Mouse (Mus musculus) heart, embryonic 10.5 days (tissue): ENCODE results near the gene Robo4. TPM values are rescaled to one million over a fixed set of nuclear protein-coding genes. Genes with fewer than 3 reads are reported as not detected.

Experiments used
- DNase-seq: peaks from one replicate; pipeline ENCODE4 v3.0.0-alpha.2; 2017; ENCODE audit warnings: low spot score
- H3K27ac ChIP-seq: fragments of 300-500 bp; sonication (generic); 2 replicates; pipeline ENCODE4 v1.5.1; 2016; ENCODE audit warnings: mild to moderate bottlenecking
- H3K27me3 ChIP-seq: fragments of 300-500 bp; sonication (generic); 2 replicates; pipeline ENCODE4 v1.6.1; 2016; ENCODE audit warnings: mild to moderate bottlenecking; ENCODE audit not compliant: poor library complexity, insufficient read depth, severe bottlenecking
- H3K36me3 ChIP-seq: fragments of 300-500 bp; sonication (generic); 2 replicates; pipeline ENCODE4 v1.6.1; 2016; ENCODE audit warnings: mild to moderate bottlenecking, moderate library complexity
- H3K4me1 ChIP-seq: fragments of 300-500 bp; sonication (generic); 2 replicates; pipeline ENCODE4 v1.6.1; 2016; ENCODE audit warnings: mild to moderate bottlenecking
- H3K4me3 ChIP-seq: fragments of 300-500 bp; sonication (generic); 2 replicates; pipeline ENCODE4 v1.5.1; 2016; ENCODE audit warnings: mild to moderate bottlenecking, moderate library complexity
- H3K9me3 ChIP-seq: fragments of 300-500 bp; sonication (generic); 2 replicates; pipeline ENCODE4 v1.6.1; 2016; ENCODE audit warnings: mild to moderate bottlenecking, moderate library complexity
- WGBS: fragments of 180-500 bp; shearing (Covaris S2); methylation state at CpG from one replicate; pipeline ENCODE4 v1.1.7; 2016; 5-methylcytosine and 5-hydroxymethylcytosine counted together
- polyA plus RNA-seq: library from polyadenylated mRNA; unstranded; fragments of >200 nt; fragmentation: Nextera tagmentation; extraction: Ambion mirVana; gene quantifications from 2 replicates; pipeline ENCODE4 v1.2.1, GENCODE M21; 2016

Robo4 gene
- polyA plus RNA-seq, 1 experiment from 2014 or later, result 4.0 TPM

GRCm38 (mm10) chr9:37435616-37436015, 33.9 kb downstream of the Robo4 start:
- H3K9me3 ChIP-seq, result no peaks in the 10 kb centered on the region
- WGBS, result 5% methylated on average over 4 of the region's 4 CpGs

GRCm38 (mm10) chr9:37437772-37438735, 36.4 kb downstream of the Robo4 start:
- 26% methylated on average over 3 of the region's 3 CpGs for WGBS
- Histone ChIP-seq H3K27me3 (peaks cover 41% of the 10 kb centered on the region), H3K36me3 (no peaks in the 10 kb centered on the region)

More at GRCm38 (mm10) chr9:37435616-37436015, 33.9 kb downstream of the Robo4 start:
- no peak for DNase-seq
- H3K27me3 ChIP-seq, result peaks cover 66% of the 10 kb centered on the region
- no peaks in the 10 kb centered on the region for H3K36me3 ChIP-seq
- H3K4me3 ChIP-seq, result no peak overlapping the region
- H3K4me1 ChIP-seq, result peaks cover 27% of the 10 kb centered on the region
- H3K27ac ChIP-seq, result no peak overlapping the region

GRCm38 (mm10) chr9:37452401-37452800, 50.7 kb downstream of the Robo4 start:
- H3K27me3 ChIP-seq, result peaks cover 76% of the 10 kb centered on the region
- H3K36me3 ChIP-seq, result no peaks in the 10 kb centered on the region
- H3K4me1 ChIP-seq, result peaks cover 9% of the 10 kb centered on the region; the same call in 1 of the 2 replicates
- no peak overlapping the region for H3K4me3 ChIP-seq
- H3K27ac ChIP-seq, result no peak overlapping the region
- 2% methylated on average over 5 of the region's 5 CpGs for whole genome bisulfite sequencing
- no peak for DNase-seq
- no peaks in the 10 kb centered on the region for H3K9me3 ChIP-seq

More at GRCm38 (mm10) chr9:37437772-37438735, 36.4 kb downstream of the Robo4 start:
- Histone ChIP-seq H3K27ac (no peak overlapping the region), H3K4me3 (no peak overlapping the region), H3K9me3 (no peaks in the 10 kb centered on the region), H3K4me1 (peaks cover 13% of the 10 kb centered on the region)
- no peak for DNase-seq

- no peak overlapping the region for H3K27ac ChIP-seq
- H3K27me3 ChIP-seq, result peaks cover 85% of the 10 kb centered on the region
- no peaks in the 10 kb centered on the region for H3K36me3 ChIP-seq
- no peak overlapping the region for H3K4me3 ChIP-seq
- peaks cover 9% of the 10 kb centered on the region; the same call in 1 of the 2 replicates for H3K4me1 ChIP-seq
- no peak for DNase-seq
- no peaks in the 10 kb centered on the region for H3K9me3 ChIP-seq
- 46% methylated on average over 4 of the region's 4 CpGs for WGBS
Observed at GRCm38 (mm10) chr9:37453328-37453727, 51.6 kb downstream of the Robo4 start.

GRCm38 (mm10) chr9:37454011-37454492, 52.4 kb downstream of the Robo4 start:
- DNase-seq, result no peak
- Histone ChIP-seq H3K36me3 (no peaks in the 10 kb centered on the region), H3K27me3 (peaks cover 92% of the 10 kb centered on the region), H3K9me3 (no peaks in the 10 kb centered on the region), H3K4me1 (peaks cover 9% of the 10 kb centered on the region; the same call in 1 of the 2 replicates), H3K4me3 (no peak overlapping the region), H3K27ac (no peak overlapping the region)
- WGBS, result 11% methylated on average over 6 of the region's 6 CpGs

- H3K4me3 ChIP-seq, result no peak overlapping the region
- DNase-seq, result no peak
- H3K9me3 ChIP-seq, result no peaks in the 10 kb centered on the region
- no peaks in the 10 kb centered on the region for H3K36me3 ChIP-seq
- 12% methylated on average over 3 of the region's 3 CpGs for WGBS
- peaks cover 100% of the 10 kb centered on the region for H3K27me3 ChIP-seq
- no peak overlapping the region for H3K27ac ChIP-seq
- H3K4me1 ChIP-seq, result peaks cover 13% of the 10 kb centered on the region
Observed at GRCm38 (mm10) chr9:37454991-37455390, 53.3 kb downstream of the Robo4 start.

GRCm38 (mm10) chr9:37455868-37456267, 54.2 kb downstream of the Robo4 start:
- no peak for DNase-seq
- H3K4me1 ChIP-seq, result peaks cover 21% of the 10 kb centered on the region
- no peak overlapping the region for H3K4me3 ChIP-seq
- WGBS, result 2% methylated on average over 8 of the region's 8 CpGs
- no peaks in the 10 kb centered on the region for H3K9me3 ChIP-seq
- no peak overlapping the region for H3K27ac ChIP-seq
- H3K36me3 ChIP-seq, result no peaks in the 10 kb centered on the region
- H3K27me3 ChIP-seq, result peaks cover 100% of the 10 kb centered on the region

- no peaks in the 10 kb centered on the region for H3K9me3 ChIP-seq
- no peaks in the 10 kb centered on the region for H3K36me3 ChIP-seq
- H3K27me3 ChIP-seq, result peaks cover 100% of the 10 kb centered on the region
- H3K4me3 ChIP-seq, result peak overlapping the region; percentile 56
- no peak overlapping the region for H3K27ac ChIP-seq
- under 1% methylated on average over 20 of the region's 20 CpGs for WGBS
- no peak for DNase-seq
- peaks cover 21% of the 10 kb centered on the region for H3K4me1 ChIP-seq
Observed at GRCm38 (mm10) chr9:37456481-37456910, 54.8 kb downstream of the Robo4 start.

GRCm38 (mm10) chr9:37457151-37457550, 55.5 kb downstream of the Robo4 start:
- H3K4me3 ChIP-seq, result peak overlapping the region; percentile 56
- H3K4me1 ChIP-seq, result peaks cover 21% of the 10 kb centered on the region
- H3K36me3 ChIP-seq, result no peaks in the 10 kb centered on the region
- DNase-seq, result no peak
- no peak overlapping the region for H3K27ac ChIP-seq
- H3K9me3 ChIP-seq, result no peaks in the 10 kb centered on the region
- 49% methylated on average over 1 of the region's 1 CpGs for WGBS
- H3K27me3 ChIP-seq, result peaks cover 100% of the 10 kb centered on the region

- DNase-seq, result no peak
Observed at GRCm38 (mm10) chr9:37459665-37460042, 58.0 kb downstream of the Robo4 start.

GRCm38 (mm10) chr9:37460043-37460960, 58.6 kb downstream of the Robo4 start:
- Histone ChIP-seq H3K27ac (no peak overlapping the region), H3K4me1 (peaks cover 21% of the 10 kb centered on the region), H3K27me3 (peaks cover 85% of the 10 kb centered on the region), H3K36me3 (no peaks in the 10 kb centered on the region), H3K9me3 (no peaks in the 10 kb centered on the region), H3K4me3 (peak overlapping the region; percentile 67)
- no peak for DNase-seq
- 0% methylated on average over 81 of the region's 81 CpGs for WGBS

More at GRCm38 (mm10) chr9:37459665-37460042, 58.0 kb downstream of the Robo4 start:
- Histone ChIP-seq H3K36me3 (no peaks in the 10 kb centered on the region), H3K27me3 (peaks cover 91% of the 10 kb centered on the region), H3K4me1 (peaks cover 21% of the 10 kb centered on the region), H3K4me3 (peak overlapping the region; percentile 67), H3K27ac (no peak overlapping the region), H3K9me3 (no peaks in the 10 kb centered on the region)
- WGBS, result 1% methylated on average over 9 of the region's 9 CpGs

GRCm38 (mm10) chr9:37460961-37461340, 59.3 kb downstream of the Robo4 start:
- H3K4me1 ChIP-seq, result peaks cover 19% of the 10 kb centered on the region
- no peaks in the 10 kb centered on the region for H3K36me3 ChIP-seq
- WGBS, result 10% methylated on average over 5 of the region's 5 CpGs
- H3K9me3 ChIP-seq, result no peaks in the 10 kb centered on the region
- DNase-seq, result no peak
- H3K4me3 ChIP-seq, result peak overlapping the region; percentile 67
- no peak overlapping the region for H3K27ac ChIP-seq
- peaks cover 78% of the 10 kb centered on the region for H3K27me3 ChIP-seq
